Mouse (Mus musculus) liver, embryonic 14.5 days (tissue): ENCODE measurements around the gene Syn2.

ENCODE experiments used
- CTCF ChIP-seq: IDR thresholded peaks from 2 replicates; pipeline ENCODE4 v1.5.1; 2016; ENCODE audit warnings: antibody characterized with exemption, low read depth, control low read depth
- EP300 ChIP-seq: IDR thresholded peaks from 2 replicates; pipeline ENCODE4 v1.6.1; 2016; ENCODE audit warnings: antibody characterized with exemption, low read depth

DNA sequence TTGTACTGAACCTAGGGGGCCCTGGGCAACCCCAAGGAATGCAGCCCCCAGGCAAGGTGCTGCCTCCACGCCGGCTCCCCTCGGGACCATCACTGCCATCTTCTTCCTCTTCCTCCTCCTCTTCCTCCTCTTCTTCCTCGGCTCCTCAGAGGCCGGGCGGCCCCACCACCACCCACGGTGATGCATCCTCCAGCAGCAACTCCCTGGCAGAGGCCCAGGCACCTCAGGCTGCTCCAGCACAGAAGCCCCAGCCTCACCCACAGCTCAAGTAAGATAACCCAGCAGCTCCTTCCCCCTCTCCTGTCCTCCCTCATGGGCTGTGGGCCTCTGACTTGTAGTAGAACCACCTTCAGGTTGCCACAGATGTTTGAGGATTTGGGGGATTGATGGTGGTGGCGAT is 143.4 kb downstream of the Syn2 start:
- TF ChIP-seq CTCF (no peak), EP300 (no peak)
